Mouse (Mus musculus) CH12.LX (cell line): ENCODE measurements around the gene Zfp692. TPM values are rescaled to one million over a fixed set of nuclear protein-coding genes. Genes with fewer than 3 reads are reported as not detected.

Experiments
- DNase-seq: peaks from one replicate; pipeline ENCODE4 v3.0.0-alpha.2; 2013; ENCODE audit errors: extremely low read depth
- H3K27ac ChIP-seq: 2 replicates; pipeline ENCODE4 v1.5.1; 2012; ENCODE audit warnings: low read depth, mild to moderate bottlenecking, control low read depth, moderate library complexity; ENCODE audit not compliant: insufficient read depth
- H3K27me3 ChIP-seq: replicated peaks from 2 replicates; pipeline ENCODE3; 2012; ENCODE audit warnings: inconsistent platforms
- H3K36me3 ChIP-seq, 2 experiments: replicated peaks in 1 of 2; 2 replicates each; pipeline versions ENCODE3 to v1.6.1; 2012; ENCODE audit warnings: inconsistent platforms in 1 of 2, low read length in 1 of 2, mild to moderate bottlenecking in 1 of 2, mixed read lengths in 1 of 2, moderate library complexity in 1 of 2; ENCODE audit not compliant: control insufficient read depth in 1 of 2, insufficient read depth in 1 of 2
- H3K4me1 ChIP-seq, 2 experiments: 2 replicates each; pipeline ENCODE4 v1.6.1; 2012; ENCODE audit warnings: inconsistent platforms in 1 of 2, moderate library complexity in 1 of 2; ENCODE audit not compliant: insufficient read depth in 2 of 2, control insufficient read depth in 1 of 2
- H3K4me2 ChIP-seq: 2 replicates; pipeline ENCODE4 v1.6.1; 2012; ENCODE audit warnings: low read depth, mild to moderate bottlenecking, control low read depth; ENCODE audit not compliant: poor library complexity, insufficient read depth, severe bottlenecking
- H3K4me3 ChIP-seq, 3 experiments: fragments of 150-350 bp in 1 of 3; sonication (generic) in 1 of 3; replicated peaks in 1 of 3; 2 replicates each; pipeline versions ENCODE3 to v1.5.1; 2011 to 2012; ENCODE audit warnings: low read depth in 2 of 3, low read length in 2 of 3, mild to moderate bottlenecking in 2 of 3, moderate library complexity in 2 of 3, control low read depth in 1 of 3, improper control_type of control experiment in 1 of 3, inconsistent platforms in 1 of 3, mixed read lengths in 1 of 3; ENCODE audit not compliant: poor library complexity in 1 of 3
- H3K79me2 ChIP-seq: replicated peaks from 2 replicates; pipeline ENCODE4 v1.6.1; 2012; ENCODE audit warnings: mild to moderate bottlenecking, moderate library complexity; ENCODE audit not compliant: control insufficient read depth, poor library complexity, insufficient read depth, severe bottlenecking; ENCODE audit errors: extremely low read depth
- H3K9ac ChIP-seq: 2 replicates; pipeline ENCODE4 v1.6.1; 2012; ENCODE audit warnings: low read depth, mild to moderate bottlenecking, control low read depth, moderate library complexity; ENCODE audit not compliant: insufficient read depth
- H3K9me3 ChIP-seq: replicated peaks from 2 replicates; pipeline ENCODE3; 2012; ENCODE audit warnings: low read length, inconsistent platforms, mixed read lengths
- BHLHE40 ChIP-seq: IDR thresholded peaks from 2 replicates; pipeline ENCODE4 v1.6.1; 2011; ENCODE audit warnings: mild to moderate bottlenecking, low read depth, low read length, improper control_type of control experiment
- E2F4 ChIP-seq: IDR thresholded peaks from 2 replicates; pipeline ENCODE4 v1.6.1; 2011; ENCODE audit warnings: low read depth, low read length, improper control_type of control experiment; ENCODE audit not compliant: insufficient replicate concordance
- ETS1 ChIP-seq: conservative IDR thresholded peaks from 2 replicates; pipeline ENCODE4 v1.6.1; 2012; ENCODE audit warnings: low read depth, mild to moderate bottlenecking, inconsistent platforms, low read length, improper control_type of control experiment, moderate library complexity
- HCFC1 ChIP-seq: IDR thresholded peaks from 2 replicates; pipeline ENCODE4 v1.6.1; 2012; ENCODE audit warnings: low read depth, mild to moderate bottlenecking, inconsistent platforms, low read length, improper control_type of control experiment
- JUN ChIP-seq: IDR thresholded peaks from 2 replicates; pipeline ENCODE4 v1.6.1; 2011; ENCODE audit warnings: low read depth, mild to moderate bottlenecking, low read length, improper control_type of control experiment, moderate library complexity; ENCODE audit not compliant: insufficient read depth
- MAZ ChIP-seq: IDR thresholded peaks from 2 replicates; pipeline ENCODE4 v1.6.1; 2012; ENCODE audit warnings: low read depth, mild to moderate bottlenecking, inconsistent platforms, low read length, improper control_type of control experiment, moderate library complexity
- NRF1 ChIP-seq: IDR thresholded peaks from 2 replicates; pipeline ENCODE4 v1.6.1; 2014; ENCODE audit warnings: low read depth, mild to moderate bottlenecking, inconsistent platforms, low read length, improper control_type of control experiment, moderate library complexity
- POLR2AphosphoS2 ChIP-seq: IDR thresholded peaks from 2 replicates; pipeline ENCODE4 v1.6.1; 2011; ENCODE audit warnings: low read depth, low read length, improper control_type of control experiment
- RAD21 ChIP-seq: IDR thresholded peaks from 2 replicates; pipeline ENCODE4 v1.6.1; 2011; ENCODE audit warnings: low read depth, mild to moderate bottlenecking, low read length, improper control_type of control experiment, moderate library complexity
- SIN3A ChIP-seq: IDR thresholded peaks from 2 replicates; pipeline ENCODE4 v1.6.1; 2012; ENCODE audit warnings: low read length, improper control_type of control experiment, inconsistent platforms
- SMC3 ChIP-seq: IDR thresholded peaks from 2 replicates; pipeline ENCODE4 v1.6.1; 2011; ENCODE audit warnings: low read depth, low read length, improper control_type of control experiment
- USF1 ChIP-seq: IDR thresholded peaks from 2 replicates; pipeline ENCODE4 v1.6.1; 2014; ENCODE audit warnings: low read depth, mild to moderate bottlenecking, inconsistent platforms, low read length, improper control_type of control experiment
- ZC3H11A ChIP-seq: IDR thresholded peaks from 2 replicates; pipeline ENCODE4 v1.6.1; 2012; ENCODE audit warnings: low read depth, mild to moderate bottlenecking, inconsistent platforms, low read length, improper control_type of control experiment
- ZKSCAN1 ChIP-seq: IDR thresholded peaks from 2 replicates; pipeline ENCODE4 v1.6.1; 2012; ENCODE audit warnings: low read depth, inconsistent platforms, low read length, improper control_type of control experiment, borderline replicate concordance
- ZMIZ1 ChIP-seq: IDR thresholded peaks from 2 replicates; pipeline ENCODE4 v1.6.1; 2012; ENCODE audit warnings: low read depth, mild to moderate bottlenecking, inconsistent platforms, low read length, improper control_type of control experiment
- dilution Hi-C: fragments of 300-500 bp; cut with MboI; formaldehyde crosslinking; loops from 2 replicates; pipeline ENCODE4 v1.14.3; 2020; ENCODE audit warnings: low sequenced_read_pairs; ENCODE audit not compliant: extremely low pct_unique_long_range_greater_than_20kb, extremely low pct_ligation_motif_present
- in situ Hi-C: fragments of 300-500 bp; cut with MboI; formaldehyde crosslinking; loops from 3 replicates; pipeline ENCODE4 v1.14.3; 2019; ENCODE audit warnings: low sequenced_read_pairs, low pct_ligation_motif_present, low pct_unique_long_range_greater_than_20kb, mixed read lengths
- polyA plus RNA-seq: library from polyadenylated mRNA; unstranded; fragments of >175 nt; gene quantifications from 2 replicates; pipeline ENCODE4 v1.2.1, GENCODE M21; 2012; ENCODE audit warnings: low read depth; ENCODE audit not compliant: insufficient read length
- total RNA-seq, 2 experiments: library from RNA; depleted of rRNA; stranded (reverse); fragments of 300-350 nt in 1 of 2; fragments of >200 nt in 1 of 2; gene quantifications; 2 replicates each; pipeline ENCODE4 v1.2.3; 2012 to 2014

Zfp692 gene
- total and polyA plus RNA-seq, 3 experiments: 13.1 to 18.7 (median 17.7) TPM

GRCm38 (mm10) chr11:58353709-58354108, 46.8 kb downstream of the Zfp692 start:
- Histone ChIP-seq H3K4me2 (no peak overlapping the region), H3K4me1 (no peaks in the 10 kb centered on the region), H3K9me3 (peaks cover 5% of the 10 kb centered on the region), H3K27me3 (peaks cover 54% of the 10 kb centered on the region), H3K79me2 (no peaks in the 10 kb centered on the region), H3K36me3 (peaks cover 0 to 11% of the 10 kb centered on the region in 2 experiments), H3K27ac (no peak overlapping the region), H3K9ac (no peak overlapping the region), H3K4me3 (no peak overlapping the region)
- dilution Hi-C loops: no loop called here
- in situ Hi-C loops: no loop called here
- no peak for DNase-seq
- no peak for TF ChIP-seq HCFC1
- TF ChIP-seq ZKSCAN1: no peak
- TF ChIP-seq ZC3H11A: no peak
- no peak for TF ChIP-seq MAZ
- TF ChIP-seq USF1: no peak
- no peak for TF ChIP-seq ZMIZ1
- TF ChIP-seq JUN: no peak
- TF ChIP-seq POLR2AphosphoS2: no peak
- no peak for TF ChIP-seq E2F4

DNA sequence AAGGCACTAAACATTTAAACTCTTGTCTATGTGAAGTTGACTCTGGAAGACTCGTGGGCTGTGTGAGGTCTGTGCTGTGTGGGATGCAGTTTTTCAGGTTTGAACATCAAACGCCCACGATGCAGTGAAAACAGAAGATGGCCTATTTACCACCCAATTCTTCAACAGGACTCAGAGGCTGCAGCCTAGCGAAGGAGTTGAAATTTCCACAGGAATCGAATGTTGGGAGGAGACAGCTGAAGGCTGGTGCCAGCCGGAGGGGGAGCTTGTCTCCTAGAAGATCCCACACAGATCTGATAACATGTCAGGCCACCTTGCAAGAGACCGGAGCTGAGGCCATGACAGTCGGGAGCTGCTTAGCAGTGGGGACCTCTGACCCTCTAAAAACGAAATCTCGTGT, 47.6 kb downstream of the Zfp692 start:
- no peak for DNase-seq
- Histone ChIP-seq H3K4me3 (no peak overlapping the region), H3K9me3 (peaks cover 5% of the 10 kb centered on the region), H3K27me3 (peaks cover 62% of the 10 kb centered on the region), H3K9ac (no peak overlapping the region), H3K27ac (no peak overlapping the region), H3K79me2 (no peaks in the 10 kb centered on the region), H3K4me2 (no peak overlapping the region), H3K36me3 (peaks cover 0 to 4% of the 10 kb centered on the region in 2 experiments), H3K4me1 (no peaks in the 10 kb centered on the region)
- dilution Hi-C loops (no loop called here), in situ Hi-C loops (no loop called here)
- TF ChIP-seq RAD21 (no peak), SIN3A (no peak), JUN (no peak), SMC3 (no peak), ZKSCAN1 (no peak), NRF1 (no peak)

DNA sequence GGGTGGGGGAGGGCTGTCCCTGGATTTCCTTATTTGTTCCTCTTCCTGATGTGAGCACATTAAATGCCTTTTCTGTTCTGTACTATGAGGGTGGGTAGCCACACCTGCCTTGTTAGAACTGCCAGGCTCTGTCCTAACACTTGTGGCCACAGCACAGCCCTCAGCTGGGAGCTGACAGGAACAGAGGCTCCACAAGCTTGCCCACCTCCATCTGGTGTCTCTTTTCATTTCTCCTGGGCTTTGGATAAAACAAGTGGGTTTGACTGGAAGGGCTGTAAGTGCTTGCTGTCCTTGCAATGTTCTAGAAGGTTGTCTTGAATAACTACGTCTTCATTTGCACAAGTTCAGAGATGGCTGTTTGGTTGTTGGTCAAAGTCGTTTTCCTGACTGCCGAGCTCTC, 48.1 kb downstream of the Zfp692 start:
- Histone ChIP-seq H3K4me2 (no peak overlapping the region), H3K79me2 (no peaks in the 10 kb centered on the region), H3K36me3 (peaks cover 0 to 4% of the 10 kb centered on the region in 2 experiments), H3K27ac (no peak overlapping the region), H3K9me3 (peaks cover 5% of the 10 kb centered on the region), H3K27me3 (peaks cover 66% of the 10 kb centered on the region), H3K9ac (no peak overlapping the region), H3K4me1 (no peaks in the 10 kb centered on the region), H3K4me3 (no peak overlapping the region)
- no peak for DNase-seq
- no peak for TF ChIP-seq BHLHE40
- no peak for TF ChIP-seq ETS1
- dilution Hi-C loops (no loop called here), in situ Hi-C loops (no loop called here)
